Mouse (Mus musculus): ENCODE results near the gene Capn10. TPM values are rescaled to one million over a fixed set of nuclear protein-coding genes. Genes with fewer than 3 reads are reported as not detected.

The Capn10 gene
- total and polyA plus RNA-seq, 3 experiments, result 30.7 to 43.3 TPM; not detected in 1

DNA sequence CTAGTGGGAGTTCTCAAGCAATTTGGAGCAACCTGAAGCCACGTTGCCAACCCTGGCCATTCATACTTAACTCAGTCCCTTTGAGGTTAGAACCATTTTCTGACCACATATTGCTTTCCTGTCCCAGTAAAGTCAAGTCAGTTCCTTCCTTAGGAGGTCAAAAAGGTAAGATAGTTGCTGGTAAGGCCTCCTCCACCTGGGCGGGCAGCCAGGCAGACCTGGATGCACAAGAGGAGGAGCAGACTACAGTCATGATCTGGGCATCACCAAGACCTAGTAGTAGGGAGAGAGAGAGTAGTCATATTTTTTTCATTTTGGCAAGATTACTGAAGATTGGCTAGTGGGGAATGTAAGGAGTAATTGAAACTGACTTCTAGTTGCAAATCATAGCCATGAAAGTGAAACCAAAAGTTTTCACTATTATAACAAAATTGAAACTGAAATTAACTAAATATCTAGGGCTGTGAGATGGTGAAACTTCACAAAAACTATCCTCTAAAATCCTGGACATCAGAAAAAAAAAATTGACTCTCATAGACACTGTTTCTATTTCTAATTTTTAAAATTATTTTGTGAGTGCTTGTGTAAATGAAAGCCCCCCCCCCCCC lies 28.4 kb upstream of the Capn10 start:
- no peaks in the 10 kb centered on the region for H3K9me3 ChIP-seq (replicated peaks; ENCODE audit: insufficient read depth, low read length)
- H3K4me1 ChIP-seq (ENCODE audit: control insufficient read depth in 1 of 2, insufficient read depth in 2 of 2, low read length in 2 of 2), result peaks cover 11 to 28% of the 10 kb centered on the region in 2 experiments
- no peak overlapping the region for H3K27ac ChIP-seq (ENCODE audit: control insufficient read depth, low read depth, low read length)

DNA sequence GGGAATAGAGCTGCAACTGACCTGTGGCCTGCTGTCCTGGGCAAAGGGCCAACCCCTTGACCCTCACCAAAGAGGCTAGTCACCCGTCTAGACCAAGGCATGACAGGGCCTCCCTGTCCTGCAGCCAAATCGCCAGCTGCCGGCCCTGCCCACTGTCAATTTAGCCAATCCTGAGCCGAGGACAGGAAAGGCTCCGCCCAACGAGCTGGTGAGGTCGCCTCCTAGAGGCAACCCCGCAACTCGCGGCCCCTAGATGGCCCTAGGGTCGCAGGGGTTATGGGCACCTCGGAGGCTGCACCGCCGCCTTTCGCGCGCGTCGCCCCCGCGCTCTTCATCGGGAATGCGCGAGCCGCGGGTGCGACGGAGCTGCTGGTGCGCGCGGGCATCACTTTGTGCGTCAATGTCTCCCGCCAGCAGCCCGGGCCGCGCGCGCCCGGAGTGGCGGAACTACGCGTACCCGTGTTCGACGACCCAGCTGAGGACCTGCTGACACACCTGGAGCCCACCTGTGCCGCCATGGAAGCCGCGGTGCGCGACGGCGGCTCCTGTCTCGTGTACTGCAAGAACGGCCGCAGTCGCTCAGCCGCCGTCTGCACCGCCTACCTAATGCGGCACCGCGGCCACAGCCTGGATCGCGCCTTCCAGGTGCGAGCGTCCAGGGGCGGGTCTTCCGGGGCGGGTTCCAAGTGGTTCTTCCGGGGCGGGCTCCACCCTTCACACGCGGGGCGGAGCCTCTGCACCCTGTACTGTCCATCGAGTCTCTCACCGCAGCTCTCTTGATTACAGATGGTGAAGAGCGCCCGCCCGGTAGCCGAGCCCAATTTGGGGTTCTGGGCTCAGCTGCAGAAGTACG lies 27.2 kb upstream of the Capn10 start, which contains the start of gene Dusp28:
TSS of gene Dusp28 (plus strand) at position 203 of the 853 bp plus-strand sequence.
- Histone ChIP-seq H3K9me3 (replicated peaks; ENCODE audit: insufficient read depth, low read length) (no peaks in the 10 kb centered on the region), H3K9ac (ENCODE audit: control insufficient read depth, low read depth, low read length, poor library complexity, severe bottlenecking) (peak within 1 kb of the TSS; percentile 95), H3K79me2 (ENCODE audit: control insufficient read depth, insufficient read depth, low read length, poor library complexity) (peaks cover 29% of the 10 kb centered on the region), H3K27ac (ENCODE audit: control insufficient read depth, low read depth, low read length) (peak within 1 kb of the TSS; percentile 97), H3K4me3 (ENCODE audit: control insufficient read depth in 1 of 2, insufficient read depth in 1 of 2, low read depth in 2 of 2, low read length in 2 of 2) (peak within 1 kb of the TSS; percentile 77 to 90), H3K36me3 (ENCODE audit: control insufficient read depth in 1 of 2, insufficient read depth in 2 of 2, low read length in 2 of 2) (peaks cover 0 to 25% of the 10 kb centered on the region in 2 experiments; a peak in 2 of 4 replicates), H3K27me3 (ENCODE audit: control insufficient read depth in 1 of 2, insufficient read depth in 2 of 2, low read length in 2 of 2) (no peaks in the 10 kb centered on the region), H3K4me1 (ENCODE audit: control insufficient read depth in 1 of 2, insufficient read depth in 2 of 2, low read length in 2 of 2) (peaks cover 13 to 37% of the 10 kb centered on the region in 2 experiments)
- DNase-seq (ENCODE audit: low read depth, low spot score), result peak; percentile 97
- TF ChIP-seq TAL1 (IDR thresholded peaks at IDR 0.05; ENCODE audit: low read length), result no peak
- peak; percentile 25; the same call in 1 of the 2 replicates for TF ChIP-seq MYB (IDR thresholded peaks at IDR 0.05; ENCODE audit: low read depth, low read length)
- no peak for TF ChIP-seq ZKSCAN1 (IDR thresholded peaks at IDR 0.05; ENCODE audit: low read depth, low read length)
- TF ChIP-seq MYC (IDR thresholded peaks at IDR 0.05; ENCODE audit: low read depth, low read length), result no peak
- TF ChIP-seq MAZ (IDR thresholded peaks at IDR 0.05; ENCODE audit: low read depth, low read length), result no peak; the same call in 1 of the 2 replicates
- no peak for TF ChIP-seq E2F4 (IDR thresholded peaks at IDR 0.05; ENCODE audit: borderline replicate concordance, low read depth, low read length)
- peak; percentile 94; the same call in 1 of the 2 replicates for TF ChIP-seq POLR2AphosphoS2 (IDR thresholded peaks at IDR 0.05; ENCODE audit: low read length)
- TF ChIP-seq EP300 (IDR thresholded peaks at IDR 0.05; ENCODE audit: low read depth in 1 of 2, low read length in 2 of 2), result no peak
- TF ChIP-seq MAFK (IDR thresholded peaks at IDR 0.05; ENCODE audit: borderline replicate concordance, low read depth, low read length), result no peak
- TF ChIP-seq CHD1 (IDR thresholded peaks at IDR 0.05; ENCODE audit: low read depth, low read length), result no peak
- no peak for TF ChIP-seq USF2 (IDR thresholded peaks at IDR 0.05; ENCODE audit: borderline replicate concordance in 1 of 2, insufficient read depth in 1 of 2, low read depth in 1 of 2, low read length in 2 of 2)
- TF ChIP-seq MEF2A (IDR thresholded peaks at IDR 0.05; ENCODE audit: extremely low read depth, insufficient replicate concordance, low read depth, low read length, poor library complexity, severe bottlenecking), result peak; percentile 5; the same call in 1 of the 2 replicates
- no peak for TF ChIP-seq RAD21 (IDR thresholded peaks at IDR 0.05; ENCODE audit: low read depth, low read length)
- no peak for TF ChIP-seq ZC3H11A (IDR thresholded peaks at IDR 0.05; ENCODE audit: low read depth, low read length)
- no peak; the same call in 1 of the 2 replicates for TF ChIP-seq KAT2A (conservative IDR thresholded peaks at IDR 0.05; ENCODE audit: low read depth, low read length)
- TF ChIP-seq CHD2 (IDR thresholded peaks at IDR 0.05; ENCODE audit: low read length), result no peak
- TF ChIP-seq HCFC1 (IDR thresholded peaks at IDR 0.05; ENCODE audit: low read depth, low read length), result peak; percentile 82
- TF ChIP-seq ELF1 (IDR thresholded peaks at IDR 0.05; ENCODE audit: low read depth, low read length), result peak; percentile 82
- TF ChIP-seq BHLHE40 (IDR thresholded peaks at IDR 0.05; ENCODE audit: borderline replicate concordance, low read depth, low read length), result no peak
- TF ChIP-seq USF1 (IDR thresholded peaks at IDR 0.05; ENCODE audit: low read depth, low read length), result no peak; the same call in 1 of the 2 replicates
- no peak for TF ChIP-seq ZNF384 (IDR thresholded peaks at IDR 0.05; ENCODE audit: low read depth, low read length)
- peak; percentile 22 to 71 (median 63); a peak in 4 of 6 replicates for TF ChIP-seq CTCF (IDR thresholded peaks at IDR 0.05 in 2 of 3, conservative IDR thresholded peaks at IDR 0.05 in 1 of 3; ENCODE audit: control insufficient read depth in 1 of 3, insufficient read depth in 1 of 3, low read depth in 2 of 3, low read length in 3 of 3, poor library complexity in 1 of 3, severe bottlenecking in 1 of 3)
- peak; percentile 95 to 99 for TF ChIP-seq POLR2A (IDR thresholded peaks at IDR 0.05; ENCODE audit: control insufficient read depth in 1 of 2, insufficient read depth in 1 of 2, low read depth in 1 of 2, low read length in 2 of 2, poor library complexity in 1 of 2)
- no peak for TF ChIP-seq GATA1 (IDR thresholded peaks at IDR 0.05; ENCODE audit: low read depth, low read length)
- peak; percentile 95 for TF ChIP-seq NELFE (IDR thresholded peaks at IDR 0.05; ENCODE audit: low read depth, low read length)
- peak; percentile 53; the same call in 1 of the 2 replicates for TF ChIP-seq MAX (IDR thresholded peaks at IDR 0.05; ENCODE audit: low read length)
- TF ChIP-seq TCF12 (IDR thresholded peaks at IDR 0.05; ENCODE audit: low read depth, low read length), result peak; percentile 61

More for the DNA sequence above, 28.4 kb upstream of the Capn10 start:
- TF ChIP-seq MAZ (IDR thresholded peaks at IDR 0.05; ENCODE audit: low read depth, low read length) (no peak), NELFE (IDR thresholded peaks at IDR 0.05; ENCODE audit: low read depth, low read length) (peak; percentile 13; the same call in 1 of the 2 replicates)
- no peak overlapping the region for H3K9ac ChIP-seq (ENCODE audit: control insufficient read depth, low read depth, low read length, poor library complexity, severe bottlenecking)
- H3K27me3 ChIP-seq (ENCODE audit: control insufficient read depth in 1 of 2, insufficient read depth in 2 of 2, low read length in 2 of 2), result 0 out of 4 replicates have a peak, but pooled peaks cover 2 to 4% of the 10 kb centered on the region in 2 experiments
- H3K4me3 ChIP-seq (ENCODE audit: control insufficient read depth in 1 of 2, insufficient read depth in 1 of 2, low read depth in 2 of 2, low read length in 2 of 2), result no peak overlapping the region
- peaks cover 17% of the 10 kb centered on the region for H3K79me2 ChIP-seq (ENCODE audit: control insufficient read depth, insufficient read depth, low read length, poor library complexity)
- H3K36me3 ChIP-seq (ENCODE audit: control insufficient read depth in 1 of 2, insufficient read depth in 2 of 2, low read length in 2 of 2), result peaks cover 0 to 25% of the 10 kb centered on the region in 2 experiments; a peak in 2 of 4 replicates
- DNase-seq (ENCODE audit: low read depth, low spot score), result no peak

Measured in MEL (cell line).